Mouse (Mus musculus): ENCODE data around the gene Extl1. TPM values are rescaled to one million over a fixed set of nuclear protein-coding genes. Genes with fewer than 3 reads are reported as not detected.

The Extl1 gene
- total RNA-seq, 2 experiments from 2014 or later = 24.7 to 27.4 TPM

DNA sequence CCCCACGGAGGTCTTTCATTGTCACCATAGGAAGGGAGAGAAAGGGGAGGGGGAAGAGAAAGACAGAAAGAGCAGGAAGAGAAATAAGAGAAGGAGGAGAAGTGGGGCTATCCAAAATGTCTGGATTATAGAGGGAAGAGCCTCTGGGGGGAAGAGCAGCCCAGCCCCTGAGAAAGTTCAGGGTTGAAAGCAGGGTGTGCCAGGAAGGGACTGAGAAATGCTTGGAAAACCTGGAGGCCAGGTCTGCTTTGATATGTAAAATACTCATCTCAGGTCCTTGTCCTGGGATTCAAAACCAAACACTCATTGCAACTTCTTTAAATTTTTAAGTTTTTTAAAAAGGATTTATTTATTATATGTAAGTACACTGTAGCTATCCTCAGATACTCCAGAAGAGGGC, 8.0 kb upstream of the Extl1 start:
- DNase-seq = no peak

DNA sequence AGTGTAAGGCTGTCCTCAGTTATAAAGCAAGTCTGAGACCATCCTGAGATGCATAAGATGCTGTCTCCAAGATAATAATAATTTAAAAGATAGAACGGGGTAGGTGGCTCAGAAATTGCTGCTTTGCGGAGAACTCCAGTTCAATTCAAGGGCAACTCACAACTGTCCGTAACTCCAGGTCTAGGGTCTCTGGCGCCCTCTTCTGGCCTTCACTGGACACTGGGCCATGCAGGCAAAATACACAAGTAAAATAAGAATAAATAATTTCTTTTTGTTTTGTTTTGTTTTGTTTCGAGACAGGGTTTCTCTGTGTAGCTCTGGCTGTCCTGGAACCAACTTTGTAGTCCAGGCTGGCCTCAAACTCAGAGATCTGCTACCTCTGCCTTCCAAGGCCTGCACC, 4.7 kb upstream of the Extl1 start:
- peak; percentile 74 for DNase-seq

DNA sequence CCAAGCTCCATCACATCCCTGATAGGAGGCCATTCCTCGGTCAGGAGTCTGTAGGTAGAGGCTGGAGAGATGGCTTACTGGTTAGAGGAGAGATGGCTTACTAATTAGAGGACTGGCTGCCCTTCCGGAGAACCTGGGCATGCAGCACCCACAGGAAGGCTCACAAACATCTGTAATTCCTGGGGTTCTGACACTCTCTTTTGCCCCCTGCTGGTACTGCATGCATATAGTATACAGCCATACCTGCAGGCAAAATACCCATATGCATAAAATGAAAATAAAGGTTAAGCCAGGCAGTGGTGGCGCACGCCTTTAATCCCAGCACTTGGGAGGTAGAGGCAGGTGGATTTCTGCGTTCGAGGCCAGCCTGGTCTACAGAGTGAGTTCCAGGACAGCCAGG, 3.6 kb upstream of the Extl1 start:
- no peak for DNase-seq

DNA sequence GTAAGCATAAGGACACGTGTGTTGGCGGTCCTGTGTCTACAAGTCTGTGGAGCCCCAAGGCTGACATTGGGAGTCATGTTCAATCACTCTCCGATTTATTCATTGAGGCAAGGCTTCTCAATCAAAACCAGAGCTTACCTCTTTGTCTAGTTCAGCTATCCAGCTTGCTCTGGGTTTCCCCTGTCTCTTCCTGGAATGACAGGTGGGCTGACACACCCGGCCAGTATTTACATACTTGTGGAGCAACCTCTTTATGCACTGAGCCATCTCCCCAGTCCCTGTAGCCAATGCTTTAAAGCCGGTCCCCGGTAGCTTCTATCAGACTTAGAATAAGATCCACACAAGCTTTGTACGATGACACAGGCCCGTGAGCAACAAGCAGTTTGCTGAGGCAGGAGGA, 4.1 kb downstream of the Extl1 start:
- DNase-seq = no peak

GRCm38 (mm10) chr4:134378089-134378615, 5.5 kb downstream of the Extl1 start:
- DNase-seq = no peak

GRCm38 (mm10) chr4:134374306-134374705, 9.3 kb downstream of the Extl1 start:
- DNase-seq = no peak

GRCm38 (mm10) chr4:134373295-134373694, 10.4 kb downstream of the Extl1 start:
- DNase-seq = no peak

- peak; percentile 82 for DNase-seq
These were observed 11.3 kb downstream of the Extl1 start for GRCm38 (mm10) chr4:134372294-134372747.

- peak; percentile 30 for DNase-seq
These were observed 12.3 kb downstream of the Extl1 start for GRCm38 (mm10) chr4:134371316-134371855.

DNA sequence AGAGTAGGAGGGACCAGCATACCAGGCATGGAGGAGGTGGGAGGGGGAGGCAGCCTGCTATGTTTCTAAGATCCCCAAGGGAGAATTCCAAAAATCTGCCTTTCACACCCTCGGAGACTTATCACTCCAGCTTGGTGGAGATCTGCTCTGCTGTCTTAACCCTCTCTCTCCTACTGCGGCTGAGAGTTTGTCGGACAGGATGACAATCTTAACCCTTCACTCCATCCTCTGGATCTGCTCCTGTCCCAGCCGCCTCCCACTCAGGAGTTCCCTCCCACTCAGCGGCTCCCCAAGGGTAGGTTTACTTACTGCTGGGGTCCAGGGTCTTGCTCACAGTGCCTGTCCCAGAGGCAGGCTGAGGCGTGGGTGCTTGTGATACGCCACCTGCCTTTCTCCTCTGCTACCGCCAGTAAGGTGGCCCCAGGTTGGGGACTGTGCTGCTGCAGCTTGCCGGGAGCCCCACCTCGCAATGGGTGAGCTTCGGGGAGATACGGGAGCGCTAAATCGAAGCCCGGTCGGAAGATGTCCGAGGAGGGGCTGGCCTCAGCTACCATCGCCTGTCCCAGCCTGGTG, 12.9 kb downstream of the Extl1 start:
- DNase-seq = no peak

GRCm38 (mm10) chr4:134365280-134365679, 18.4 kb downstream of the Extl1 start:
- DNase-seq = no peak

DNA sequence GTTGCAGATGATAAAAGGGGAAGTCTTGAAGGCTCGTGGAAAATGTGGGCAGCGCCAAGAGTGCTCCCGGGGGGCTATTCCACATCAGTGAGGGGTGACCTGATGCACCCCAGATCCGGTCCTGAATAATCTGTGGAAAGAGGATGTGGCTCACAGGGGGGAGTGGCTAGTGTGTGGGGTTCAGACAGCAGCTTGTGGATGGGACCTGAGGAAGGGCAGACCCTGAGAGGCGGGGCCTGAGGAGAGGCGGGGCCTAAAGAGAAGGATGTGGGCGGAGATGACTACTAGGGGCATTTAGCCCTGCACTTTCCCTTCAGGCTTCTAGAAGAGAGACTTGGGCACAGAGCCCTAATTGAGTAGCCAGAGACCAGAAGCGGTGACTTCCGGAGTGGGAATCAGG, 21.1 kb downstream of the Extl1 start:
- no peak for DNase-seq

GRCm38 (mm10) chr4:134362124-134362523, 21.5 kb downstream of the Extl1 start:
- no peak for DNase-seq

DNA sequence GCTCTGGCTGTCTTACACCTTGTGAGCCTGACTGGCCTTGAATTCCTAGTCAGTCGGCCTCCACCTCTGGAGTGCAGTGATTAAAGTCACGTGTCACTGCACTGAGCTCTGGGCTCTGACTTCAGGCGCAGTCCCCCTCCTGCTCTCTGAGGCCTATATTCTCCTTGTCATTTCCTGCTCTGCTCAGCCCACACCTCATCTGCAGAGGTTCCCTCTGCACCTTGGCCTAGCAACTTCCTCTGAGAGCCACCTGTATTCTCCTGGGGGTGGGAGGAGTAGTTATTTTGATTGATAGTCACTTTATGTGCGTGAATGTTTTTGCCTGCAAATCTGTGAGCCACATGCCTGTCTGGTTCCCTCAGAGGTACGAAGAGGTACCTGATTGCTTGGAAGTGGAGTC, 22.4 kb downstream of the Extl1 start:
- DNase-seq = no peak

- DNase-seq = no peak
These were observed 24.0 kb downstream of the Extl1 start for GRCm38 (mm10) chr4:134359649-134360048.

DNA sequence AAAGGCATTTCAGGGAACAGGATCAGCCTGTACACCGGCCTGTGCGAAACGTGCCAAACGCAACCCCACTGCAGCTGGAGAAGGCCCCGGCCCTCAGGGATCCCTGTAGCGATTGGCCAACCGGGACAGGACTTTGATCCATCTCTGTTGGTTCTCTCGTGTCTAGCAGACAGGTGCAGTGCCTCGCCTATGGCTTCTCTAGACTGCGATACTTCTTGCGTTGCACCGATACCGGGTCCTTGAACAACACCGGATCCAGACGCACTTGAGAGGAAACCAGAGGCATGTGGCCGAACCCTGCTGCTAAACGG, 26.2 kb downstream of the Extl1 start:
- DNase-seq = no peak

GRCm38 (mm10) chr4:134356591-134357460, 26.8 kb downstream of the Extl1 start:
- DNase-seq = peak; percentile 78

- peak; percentile 77 for DNase-seq
These were observed 27.7 kb downstream of the Extl1 start for GRCm38 (mm10) chr4:134355841-134356452.

DNA sequence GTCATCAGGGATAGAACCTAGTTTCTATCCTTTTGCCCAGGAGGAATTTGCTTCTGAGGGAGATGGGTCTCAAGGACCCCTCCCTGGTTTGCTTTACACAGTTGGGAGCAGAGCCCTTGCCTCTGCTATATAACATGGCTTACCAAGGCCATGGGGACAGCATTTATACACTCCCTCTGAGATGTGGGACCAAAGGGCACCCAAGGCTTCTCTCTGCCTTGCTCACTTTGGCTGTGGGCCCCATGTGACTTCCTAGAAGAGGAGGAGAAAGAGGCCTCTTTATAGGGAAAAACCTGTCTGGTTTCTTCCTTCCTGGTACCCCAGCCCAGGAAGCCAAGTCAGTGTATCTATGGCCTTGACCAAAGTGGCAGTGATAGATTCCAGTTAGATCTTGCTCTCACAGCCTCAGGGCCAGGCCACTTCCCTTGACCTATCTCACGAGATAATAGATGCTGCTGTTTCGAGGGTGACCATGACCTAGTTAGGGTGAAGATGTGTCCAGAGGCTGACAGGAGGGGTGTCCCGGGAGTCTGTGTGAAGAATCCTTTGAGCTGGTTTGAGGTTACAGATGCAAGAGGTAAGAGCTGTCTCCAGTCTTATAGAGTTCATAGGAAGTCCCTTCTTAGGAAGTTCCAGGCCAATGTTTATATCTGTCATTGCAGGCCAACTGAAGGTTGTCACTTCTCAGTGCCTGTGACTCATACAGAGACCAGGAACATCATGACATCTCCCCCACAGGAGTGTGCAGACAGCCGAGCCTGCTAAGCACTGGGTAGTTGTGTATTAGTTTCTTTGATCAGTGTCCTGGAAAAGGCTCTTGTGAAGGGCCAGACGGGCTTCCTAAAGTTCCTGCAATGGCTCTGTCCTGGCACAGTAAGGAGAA, 29.9 kb downstream of the Extl1 start:
- no peak for DNase-seq

DNA sequence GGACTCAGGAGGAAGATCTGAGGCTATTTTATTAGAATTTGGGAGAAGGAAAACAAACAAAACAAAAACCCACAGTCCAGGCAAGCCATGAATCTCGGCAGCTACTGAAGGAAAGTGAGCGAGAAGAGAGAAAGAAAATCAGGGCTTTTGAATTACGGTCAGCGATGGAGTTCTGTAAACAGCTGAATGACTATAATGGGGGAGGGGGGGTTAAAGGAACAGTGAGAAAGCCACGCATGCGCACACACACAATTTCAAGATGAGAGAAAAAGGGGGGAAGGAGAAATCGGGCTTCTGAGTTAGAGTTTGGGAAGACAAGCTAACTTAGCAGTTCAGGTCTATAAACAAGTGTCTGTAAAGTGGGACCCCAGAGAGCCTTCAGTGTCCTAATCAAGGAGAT, 30.7 kb downstream of the Extl1 start:
- DNase-seq = no peak

DNA sequence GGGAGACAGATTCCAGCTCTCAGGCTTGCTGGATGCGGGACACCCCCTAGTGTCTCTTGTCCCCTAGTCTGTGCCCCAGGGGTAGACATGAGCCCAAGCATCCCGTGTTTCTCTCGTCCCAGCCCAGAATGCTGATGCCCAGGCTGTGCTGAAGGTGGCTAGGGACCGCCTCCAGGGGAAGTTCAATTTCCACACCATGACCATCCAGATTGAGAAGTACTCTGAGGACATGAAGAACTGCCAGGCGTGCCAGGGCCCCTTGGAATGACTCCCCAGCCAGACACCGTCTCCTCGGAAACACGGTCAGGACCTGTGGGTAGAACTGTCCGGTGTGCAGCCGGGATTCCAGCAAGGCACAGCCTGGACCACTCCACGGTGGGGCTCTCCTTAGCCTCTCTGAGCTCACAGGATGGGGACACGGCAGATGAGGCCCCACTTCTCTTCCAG, 31.4 kb downstream of the Extl1 start:
- no peak for DNase-seq

Measured in gastrocnemius, postnatal 10 days (tissue).